Mouse (Mus musculus): ENCODE results near the gene Adamts16.

Gene Adamts16

GRCm38 (mm10) chr13:70761312-70761711, 80.3 kb downstream of the Adamts16 start:
- DNase-seq = no peak

GRCm38 (mm10) chr13:70760186-70760585, 81.4 kb downstream of the Adamts16 start:
- no peak for DNase-seq

- DNase-seq = no peak
Measured at GRCm38 (mm10) chr13:70746294-70747008, 95.2 kb downstream of the Adamts16 start.

GRCm38 (mm10) chr13:70744416-70745038, 97.1 kb downstream of the Adamts16 start:
- DNase-seq = no peak

- no peak for DNase-seq
Measured at GRCm38 (mm10) chr13:70742693-70743092, 98.9 kb downstream of the Adamts16 start.

GRCm38 (mm10) chr13:70740281-70741240, 101.0 kb downstream of the Adamts16 start:
- DNase-seq = peak; percentile 10

- no peak for DNase-seq
Measured at GRCm38 (mm10) chr13:70738781-70739180, 102.8 kb downstream of the Adamts16 start.

GRCm38 (mm10) chr13:70736409-70736808, 105.2 kb downstream of the Adamts16 start:
- no peak for DNase-seq

- no peak for DNase-seq
Measured at GRCm38 (mm10) chr13:70734640-70735039, 107.0 kb downstream of the Adamts16 start.

- DNase-seq = no peak
Measured at GRCm38 (mm10) chr13:70733911-70734310, 107.7 kb downstream of the Adamts16 start.

- no peak for DNase-seq
Measured at GRCm38 (mm10) chr13:70733206-70733605, 108.4 kb downstream of the Adamts16 start.

- DNase-seq = no peak
Measured at GRCm38 (mm10) chr13:70732781-70733180, 108.8 kb downstream of the Adamts16 start.

- DNase-seq = no peak
Measured at GRCm38 (mm10) chr13:70731349-70731748, 110.3 kb downstream of the Adamts16 start.

GRCm38 (mm10) chr13:70729996-70730395, 111.6 kb downstream of the Adamts16 start:
- DNase-seq = no peak

GRCm38 (mm10) chr13:70726249-70726648, 115.4 kb downstream of the Adamts16 start:
- DNase-seq = no peak

GRCm38 (mm10) chr13:70724635-70725034, 117.0 kb downstream of the Adamts16 start:
- DNase-seq = no peak

GRCm38 (mm10) chr13:70724108-70724622, 117.4 kb downstream of the Adamts16 start:
- DNase-seq = no peak

GRCm38 (mm10) chr13:70719994-70720393, 121.6 kb downstream of the Adamts16 start:
- no peak for DNase-seq

- DNase-seq = no peak
Measured at GRCm38 (mm10) chr13:70718814-70719213, 122.8 kb downstream of the Adamts16 start.

- no peak for DNase-seq
Measured at GRCm38 (mm10) chr13:70716022-70716421, 125.6 kb downstream of the Adamts16 start.

GRCm38 (mm10) chr13:70714081-70714775, 127.4 kb downstream of the Adamts16 start:
- DNase-seq = no peak

GRCm38 (mm10) chr13:70713331-70713730, 128.3 kb downstream of the Adamts16 start:
- DNase-seq = no peak

Data from kidney, postnatal 14 days (tissue).